Mouse (Mus musculus): Measurements from ENCODE around the gene Gm11555. TPM values are rescaled to one million over a fixed set of nuclear protein-coding genes. Genes with fewer than 3 reads are reported as not detected.

The Gm11555 gene
- not detected in 2 replicates for polyA plus RNA-seq (2012)

DNA sequence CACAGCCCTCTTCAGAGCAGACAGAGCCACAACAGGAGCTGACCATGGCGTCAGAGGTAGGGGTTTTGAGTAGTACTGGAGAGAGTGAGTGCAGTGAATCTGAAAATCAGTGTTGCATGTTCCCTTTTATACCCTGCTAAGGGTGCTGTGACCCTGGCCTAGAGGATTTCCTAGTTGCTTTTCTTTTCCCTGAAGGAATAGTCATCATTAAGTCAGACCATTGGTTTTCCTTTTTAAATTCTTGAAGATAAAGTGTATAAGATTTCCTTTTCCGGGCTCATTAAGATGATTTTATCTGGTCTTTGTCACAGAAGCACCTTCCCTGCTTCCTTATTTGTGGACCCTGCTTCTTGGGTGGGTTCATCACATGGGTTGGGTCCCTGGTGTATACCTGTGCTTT lies at the start of gene Gm11555:
TSS of gene Gm11555 (minus strand) at position 101 of the 400 bp plus-strand sequence.

DNA sequence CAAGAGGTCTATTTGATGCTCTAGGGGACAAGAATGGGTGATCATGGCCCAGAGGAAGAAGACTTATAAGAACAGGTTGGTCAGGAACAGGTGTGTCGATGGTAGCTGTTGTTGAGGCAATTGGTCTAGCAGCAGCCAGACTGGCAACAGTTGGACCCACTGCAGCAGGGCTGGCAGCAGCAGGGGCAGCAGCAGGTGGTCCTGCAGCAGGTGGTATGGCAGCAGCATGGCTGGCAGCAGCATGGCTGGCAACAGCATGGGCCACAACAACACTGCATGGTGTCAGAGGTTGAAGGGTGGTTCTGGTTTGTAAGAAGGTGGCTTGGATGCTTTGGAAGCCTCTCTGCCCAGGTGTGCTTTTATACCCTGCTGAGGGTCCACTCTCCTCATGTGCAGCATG lies 40.4 kb upstream of the Gm11555 start, which contains the start of gene Gm14190:
TSS of gene Gm14190 (minus strand) at position 278 of the 400 bp plus-strand sequence.

DNA sequence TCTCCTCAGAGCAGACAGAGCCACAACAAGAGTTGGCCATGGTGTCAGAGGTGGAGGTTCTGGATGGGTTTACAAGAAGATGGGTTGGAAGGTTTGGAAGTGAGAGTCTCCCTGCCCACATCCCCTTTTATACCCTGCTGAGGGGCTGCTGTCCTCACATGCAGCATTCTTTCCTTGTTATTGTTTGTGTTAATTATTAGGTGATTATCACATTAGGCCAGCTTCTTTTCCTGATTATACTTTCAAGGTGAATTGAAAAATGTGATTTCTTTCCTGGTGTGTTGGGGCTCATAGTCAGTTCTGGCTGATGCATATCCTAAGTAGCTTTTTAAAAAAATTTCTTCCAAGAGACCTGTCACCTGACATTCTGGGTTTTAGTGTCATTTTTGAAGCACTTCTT lies 15.8 kb upstream of the Gm11555 start, which contains the start of gene Krtap4-6:
TSS of gene Krtap4-6 (minus strand) at position 101 of the 400 bp plus-strand sequence.

DNA sequence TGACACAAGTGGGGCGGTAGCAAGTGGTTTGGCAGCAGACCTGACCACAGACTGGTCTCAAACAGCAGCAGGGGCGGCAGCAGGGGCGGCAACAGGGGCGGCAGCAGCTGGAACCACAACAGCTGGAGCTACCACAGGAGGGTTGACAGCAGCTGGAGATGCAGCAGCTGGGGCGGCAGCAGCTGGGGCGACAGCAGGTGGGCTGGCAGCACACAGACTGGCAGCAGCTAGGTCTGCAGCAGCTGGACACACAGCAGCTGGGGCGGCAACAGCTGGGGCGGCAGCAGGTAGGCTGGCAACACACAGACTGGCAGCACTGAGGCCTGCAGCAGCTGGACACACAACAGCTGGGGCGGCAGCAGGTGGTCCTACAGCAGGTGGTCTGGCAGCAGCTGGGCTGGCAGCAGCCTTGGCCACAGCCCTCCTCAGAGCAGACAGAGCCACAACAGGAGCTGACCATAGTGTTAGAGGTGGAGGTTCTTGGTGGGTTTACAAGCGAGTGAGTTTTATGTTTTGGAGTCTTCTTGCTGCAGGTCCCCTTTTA lies 8.5 kb upstream of the Gm11555 start, which contains the start of gene Gm11563:
TSS of gene Gm11563 (minus strand) at position 494 of the 544 bp plus-strand sequence.

DNA sequence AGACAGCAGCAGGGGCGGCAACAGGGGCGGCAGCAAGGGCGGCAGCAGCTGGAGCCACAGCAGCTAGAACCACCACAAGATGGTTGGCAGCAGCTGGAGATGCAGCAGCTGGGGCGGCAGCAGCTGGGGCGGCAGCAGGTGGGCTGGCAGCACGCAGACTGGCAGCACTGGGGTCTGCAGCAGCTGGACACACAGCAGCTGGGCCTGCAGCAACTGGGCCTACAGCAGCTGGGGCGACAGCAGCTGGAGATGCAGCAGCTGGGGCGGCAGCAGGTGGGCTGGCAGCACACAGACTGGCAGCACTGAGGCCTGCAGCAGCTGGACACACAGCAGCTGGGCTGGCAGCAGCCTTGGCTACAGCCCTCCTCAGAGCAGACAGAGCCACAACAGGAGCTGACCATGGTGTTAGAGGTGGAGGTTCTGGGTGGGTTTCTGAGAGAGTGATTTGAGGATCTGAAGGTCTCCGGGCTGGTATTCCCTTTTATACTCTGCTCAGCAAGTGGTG lies 6.3 kb downstream of the Gm11555 start, which contains the start of gene Krtap4-7:
TSS of gene Krtap4-7 (minus strand) at position 455 of the 505 bp plus-strand sequence.

DNA sequence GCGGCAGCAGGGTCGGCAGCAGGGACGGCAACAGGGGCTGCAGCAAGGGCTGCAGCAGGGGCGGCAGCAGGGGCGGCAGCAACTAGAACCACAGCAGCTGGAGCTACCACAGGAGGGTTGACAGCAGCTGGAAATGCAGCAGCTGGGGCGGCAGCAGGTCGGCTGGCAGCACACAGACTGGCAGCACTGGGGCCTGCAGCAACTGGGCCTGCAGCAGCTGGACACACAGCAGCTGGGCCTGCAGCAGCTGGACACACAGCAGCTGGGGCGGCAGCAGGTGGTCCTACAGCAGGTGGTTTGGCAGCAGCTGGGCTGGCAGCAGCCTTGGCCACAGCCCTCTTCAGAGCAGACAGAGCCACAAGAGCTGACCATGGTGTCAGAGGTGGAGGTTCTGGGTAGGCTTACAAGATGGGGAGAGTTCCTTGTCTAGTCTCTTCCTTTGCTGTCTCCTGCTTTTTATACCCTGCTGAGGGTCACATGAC lies 15.3 kb downstream of the Gm11555 start, which contains the start of gene Krtap4-2:
TSS of gene Krtap4-2 (minus strand) at position 432 of the 482 bp plus-strand sequence.

DNA sequence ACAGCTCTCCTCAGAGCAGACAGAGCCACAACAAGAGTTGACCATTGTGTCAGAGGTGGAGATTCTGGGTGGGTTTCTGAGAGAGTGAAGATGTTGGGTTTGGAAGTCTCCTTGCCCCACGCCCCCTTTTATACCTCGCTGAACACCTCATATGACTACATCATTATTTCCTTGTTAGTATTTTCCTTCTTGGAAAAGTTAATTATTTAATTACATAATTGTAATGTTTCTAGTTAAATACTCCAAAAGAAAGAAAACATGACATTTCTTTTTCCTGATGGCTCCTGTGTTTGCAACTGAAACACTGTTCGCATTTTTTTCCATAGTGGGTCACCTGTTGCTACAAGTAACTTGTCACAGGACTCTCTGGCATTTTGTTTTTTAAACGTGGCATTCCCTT lies 21.9 kb downstream of the Gm11555 start, which contains the start of gene Krtap4-1:
TSS of gene Krtap4-1 (minus strand) at position 101 of the 400 bp plus-strand sequence.

DNA sequence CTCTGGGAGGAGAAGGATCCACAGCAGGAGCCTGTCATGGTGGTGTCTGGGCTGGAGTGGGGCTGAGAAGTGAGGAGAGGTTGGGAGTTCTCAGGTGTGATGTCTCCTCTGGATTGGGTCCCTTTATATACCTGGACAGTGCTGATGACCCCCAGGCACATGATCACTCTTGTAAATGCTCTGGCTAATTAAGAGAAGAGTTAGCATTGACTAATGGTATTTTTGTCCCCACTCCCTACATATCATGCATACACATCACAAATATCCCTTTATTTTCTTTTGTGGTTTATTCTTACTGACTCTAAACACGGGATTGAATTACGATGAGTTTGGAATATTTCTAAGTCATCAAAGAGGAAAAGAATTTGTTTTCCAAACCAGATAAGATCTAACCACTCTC lies 29.7 kb downstream of the Gm11555 start, which contains the start of gene Gm11562:
TSS of gene Gm11562 (minus strand) at position 101 of the 400 bp plus-strand sequence.

DNA sequence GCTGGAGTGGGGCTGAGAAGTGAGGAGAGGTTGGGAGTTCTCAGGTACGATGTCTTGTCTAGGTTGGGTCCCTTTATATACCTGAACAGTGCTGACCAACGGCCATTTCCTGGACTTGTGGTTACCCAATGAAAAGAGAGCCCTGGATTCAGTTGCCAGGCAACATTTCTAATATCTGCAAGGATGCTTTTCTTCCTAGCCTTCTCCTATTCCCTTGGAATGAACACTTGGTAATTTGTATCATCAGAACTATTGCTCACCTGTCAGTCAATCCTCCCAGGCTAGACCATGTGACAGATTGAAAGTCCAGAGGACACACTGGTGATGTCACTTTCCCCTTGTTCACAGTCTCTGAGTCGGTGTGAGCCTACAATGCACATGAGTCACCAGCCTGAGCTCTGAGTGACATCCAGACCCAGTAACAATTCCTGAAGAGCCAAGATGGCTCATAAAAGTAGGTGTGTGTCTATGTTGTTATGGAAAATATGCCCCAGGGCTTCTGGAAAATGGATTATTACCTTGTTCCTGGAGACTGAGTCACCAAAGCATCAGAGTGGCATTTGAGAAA lies 35.2 kb downstream of the Gm11555 start, which contains the start of gene Krtap2-4:
TSS of gene Krtap2-4 (minus strand) at position 51 of the 568 bp plus-strand sequence.

DNA sequence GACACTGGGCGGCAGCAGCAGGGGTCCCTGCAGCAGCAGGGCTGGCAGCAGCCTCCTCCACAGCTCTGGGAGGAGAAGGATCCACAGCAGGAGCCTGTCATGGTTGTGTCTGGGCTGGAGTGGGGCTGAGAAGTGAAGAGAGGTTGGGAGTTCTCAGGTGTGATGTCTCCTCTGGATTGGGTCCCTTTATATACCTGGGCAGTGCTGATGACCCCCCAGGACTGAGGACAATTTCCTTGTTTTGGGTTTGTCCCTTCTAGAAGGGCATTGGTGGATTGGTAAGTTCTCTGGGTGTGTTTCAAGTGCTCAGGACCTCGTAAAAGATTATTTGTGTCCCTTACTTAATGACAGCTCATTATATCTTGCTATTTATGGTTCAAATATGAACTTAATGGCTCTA lies 39.9 kb downstream of the Gm11555 start, which contains the start of gene Gm11937:
TSS of gene Gm11937 (minus strand) at position 101 of the 400 bp plus-strand sequence.

DNA sequence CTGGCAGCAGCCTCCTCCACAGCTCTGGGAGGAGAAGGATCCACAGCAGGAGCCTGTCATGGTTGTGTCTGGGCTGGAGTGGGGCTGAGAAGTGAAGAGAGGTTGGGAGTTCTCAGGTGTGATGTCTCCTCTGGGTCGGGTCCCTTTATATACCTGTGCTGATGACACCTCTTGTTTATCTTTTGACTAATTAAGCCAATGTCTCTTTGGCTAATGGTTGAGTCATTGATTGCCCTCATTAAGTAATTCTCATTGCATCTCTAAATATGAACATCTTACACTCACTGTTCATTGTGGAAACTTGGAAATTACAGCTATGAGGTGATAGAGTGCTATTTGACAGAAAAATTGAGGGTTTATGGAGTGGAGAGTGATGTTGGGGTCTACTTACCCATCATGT lies 46.8 kb downstream of the Gm11555 start, which contains the start of gene Gm11938:
TSS of gene Gm11938 (minus strand) at position 101 of the 400 bp plus-strand sequence.

Other genes starting within 250 kb of the Gm11555 start
- gene Krt12, start 228.0 kb downstream of the Gm11555 start, polyA plus RNA-seq (2012) = not detected in 2 replicates
- gene Krt20, start 212.1 kb downstream of the Gm11555 start, polyA plus RNA-seq (2012) = not detected in 2 replicates
- not detected in 2 replicates for gene Krt23, start 157.1 kb downstream of the Gm11555 start, polyA plus RNA-seq (2012)
- gene Krt39, start 128.9 kb downstream of the Gm11555 start, polyA plus RNA-seq (2012) = not detected in 2 replicates
- not detected in 2 replicates for gene Krt40, start 107.1 kb downstream of the Gm11555 start, polyA plus RNA-seq (2012)
- gene Krtap3-3, start 99.4 kb downstream of the Gm11555 start, polyA plus RNA-seq (2012) = not detected in 2 replicates
- gene Krtap3-2, start 93.4 kb downstream of the Gm11555 start, polyA plus RNA-seq (2012) = not detected in 2 replicates
- gene Gm11939, start 90.8 kb downstream of the Gm11555 start, polyA plus RNA-seq (2012) = not detected in 2 replicates
- not detected in 2 replicates for gene Krtap3-1, start 83.6 kb downstream of the Gm11555 start, polyA plus RNA-seq (2012)
- gene Krtap1-5, start 69.2 kb downstream of the Gm11555 start, polyA plus RNA-seq (2012) = not detected in 2 replicates
- gene Krtap1-4, start 66.6 kb downstream of the Gm11555 start, polyA plus RNA-seq (2012) = not detected in 2 replicates
- not detected in 2 replicates for gene Krtap1-3, start 58.9 kb downstream of the Gm11555 start, polyA plus RNA-seq (2012)
- not detected in 2 replicates for gene Krtap9-3, start 52.1 kb downstream of the Gm11555 start, polyA plus RNA-seq (2012)
- not detected in 2 replicates for gene Gm11938, start 46.9 kb downstream of the Gm11555 start, polyA plus RNA-seq (2012)
- gene Gm11937, start 40.0 kb downstream of the Gm11555 start, polyA plus RNA-seq (2012) = not detected in 2 replicates
- not detected in 2 replicates for gene Krtap2-4, start 35.4 kb downstream of the Gm11555 start, polyA plus RNA-seq (2012)
- gene Gm11562, start 29.8 kb downstream of the Gm11555 start, polyA plus RNA-seq (2012) = not detected in 2 replicates
- 0.11 TPM in 1 of 2 replicates, not detected in the other for gene Krtap4-1, start 22.0 kb downstream of the Gm11555 start, polyA plus RNA-seq (2012)
- gene Krtap4-2, start 15.2 kb downstream of the Gm11555 start, polyA plus RNA-seq (2012) = not detected in 2 replicates
- not detected in 2 replicates for gene Krtap4-7, start 6.1 kb downstream of the Gm11555 start, polyA plus RNA-seq (2012)
- not detected in 2 replicates for gene Gm11563, start 8.7 kb upstream of the Gm11555 start, polyA plus RNA-seq (2012)
- 0.08 TPM in 1 of 2 replicates, not detected in the other for gene Krtap4-6, start 15.7 kb upstream of the Gm11555 start, polyA plus RNA-seq (2012)
- not detected in 2 replicates for gene Gm14190, start 40.5 kb upstream of the Gm11555 start, polyA plus RNA-seq (2012)
- gene Gm14180, start 84.1 kb upstream of the Gm11555 start, polyA plus RNA-seq (2012) = not detected in 2 replicates
- gene Gm11595, start 122.7 kb upstream of the Gm11555 start, polyA plus RNA-seq (2012) = not detected in 2 replicates
- not detected in 2 replicates for gene Krtap4-8, start 130.5 kb upstream of the Gm11555 start, polyA plus RNA-seq (2012)
- not detected in 2 replicates for gene Krtap4-9, start 135.0 kb upstream of the Gm11555 start, polyA plus RNA-seq (2012)
- not detected in 2 replicates for gene Gm11596, start 143.2 kb upstream of the Gm11555 start, polyA plus RNA-seq (2012)
- not detected in 2 replicates for gene Gm11569, start 148.7 kb upstream of the Gm11555 start, polyA plus RNA-seq (2012)
- gene Gm11554, start 154.2 kb upstream of the Gm11555 start, polyA plus RNA-seq (2012) = not detected in 2 replicates
- not detected in 2 replicates for gene Krtap4-13, start 159.7 kb upstream of the Gm11555 start, polyA plus RNA-seq (2012)
- gene Gm11564, start 165.4 kb upstream of the Gm11555 start, polyA plus RNA-seq (2012) = not detected in 2 replicates
- gene 2300003K06Rik, start 187.8 kb upstream of the Gm11555 start, polyA plus RNA-seq (2012) = not detected in 2 replicates
- not detected in 2 replicates for gene Krtap4-16, start 201.4 kb upstream of the Gm11555 start, polyA plus RNA-seq (2012)
- not detected in 2 replicates for gene Gm11568, start 207.7 kb upstream of the Gm11555 start, polyA plus RNA-seq (2012)
- not detected in 2 replicates for gene Gm11559, start 214.2 kb upstream of the Gm11555 start, polyA plus RNA-seq (2012)
- gene Krtap9-1, start 223.2 kb upstream of the Gm11555 start, polyA plus RNA-seq (2012) = not detected in 2 replicates
- not detected in 2 replicates for gene Gm11567, start 229.0 kb upstream of the Gm11555 start, polyA plus RNA-seq (2012)

All from megakaryocyte-erythroid progenitor cell, adult 5 weeks (primary cell).